In the genomic region with DNA sequence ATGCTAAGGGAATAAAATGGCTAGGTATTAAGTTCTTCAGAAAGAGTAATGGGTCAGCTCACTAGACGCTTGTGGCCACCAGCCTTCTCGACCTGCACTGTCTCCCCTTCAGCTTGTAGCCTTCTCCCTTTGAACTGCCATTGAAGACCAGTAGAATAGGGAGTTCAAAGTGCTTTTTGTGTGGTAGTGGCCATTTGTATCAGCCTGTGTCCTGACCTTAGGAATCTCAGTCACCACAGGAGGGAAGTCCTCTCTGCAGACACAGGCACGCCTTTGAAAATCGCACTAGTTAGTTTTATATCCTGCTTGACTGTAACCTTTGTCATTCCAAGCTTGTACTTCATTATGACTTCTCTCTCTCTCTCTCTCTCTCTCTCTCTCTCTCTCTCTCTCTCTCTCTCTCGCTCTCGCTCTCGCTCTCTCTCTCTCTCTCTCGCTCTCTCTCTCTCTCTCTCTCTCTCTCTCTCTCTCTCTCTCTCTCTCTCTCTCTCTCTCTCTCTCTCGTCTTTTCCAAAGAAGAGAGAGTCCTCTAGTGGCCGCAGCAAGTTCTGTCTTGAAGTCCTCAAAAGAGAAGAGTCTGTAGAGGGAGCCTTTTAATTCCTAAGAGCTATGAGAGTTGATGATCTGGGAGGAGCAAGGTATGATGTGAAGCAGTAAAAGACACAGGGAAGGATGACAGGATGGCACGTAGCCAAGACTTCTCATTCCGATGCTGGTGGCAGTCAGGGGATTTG, we compare ENCODE assay signal across 8 mouse cellular contexts.
DNase-seq lines count a peak whose midpoint lies in the region; ATAC-seq lines count a peak whose summit lies in the region.

No protein-coding gene starts in this region.

- intact Hi-C loops in heart, postnatal 25 days (cut with DNase I): no loop called here
- intact Hi-C loops in left cerebral cortex, postnatal 10 days (cut with DNase I): loop anchor here (2.0 to 10.0 kb wide), 3 partner anchors 493 to 1091 kb away; a partner anchor contains a TSS

- no peaks in the 10 kb centered on the region for H3K9me3 ChIP-seq in intestine, embryonic 15.5 days
- H3K9me3 ChIP-seq in midbrain, embryonic 16.5 days (replicated peaks; ENCODE audit: control insufficient read depth, low read length, poor library complexity, severe bottlenecking): no peaks in the 10 kb centered on the region

- H3K4me2 ChIP-seq in intestine, embryonic 15.5 days (replicated peaks): peak overlapping the region; percentile 43
- peak overlapping the region; percentile 50 for H3K4me2 ChIP-seq in midbrain, embryonic 16.5 days (ENCODE audit: low read length)

- peak; percentile 89 for DNase-seq in heart, adult 11 months
- no peak for DNase-seq in heart, postnatal 25 days (ENCODE audit: low spot score)
- peak; percentile 65 for DNase-seq in embryo, embryonic 11 days
- DNase-seq in gastrocnemius, postnatal 25 days: peak; percentile 10
- peak; percentile 58 to 74 for DNase-seq in left cerebral cortex, postnatal 10 days (ENCODE audit: extremely low spot score in 1 of 2, low spot score in 2 of 2)
- DNase-seq in telencephalon, adult 2 months (ENCODE audit: low read depth, low spot score): peak; percentile 72

- H3K9ac ChIP-seq in intestine, embryonic 15.5 days: no peak overlapping the region
- H3K9ac ChIP-seq in midbrain, embryonic 16.5 days (ENCODE audit: low read depth, low read length): no peak overlapping the region

- H3K27ac ChIP-seq in intestine, embryonic 15.5 days: no peak overlapping the region
- no peak overlapping the region for H3K27ac ChIP-seq in midbrain, embryonic 16.5 days (ENCODE audit: low read length)

- H3K36me3 ChIP-seq in intestine, embryonic 15.5 days: no peaks in the 10 kb centered on the region
- H3K36me3 ChIP-seq in midbrain, embryonic 16.5 days (ENCODE audit: control insufficient read depth, insufficient read depth, low read length): no peaks in the 10 kb centered on the region

- H3K27me3 ChIP-seq in intestine, embryonic 15.5 days (replicated peaks): no peaks in the 10 kb centered on the region
- H3K27me3 ChIP-seq in midbrain, embryonic 16.5 days (ENCODE audit: control insufficient read depth, insufficient read depth, low read depth, low read length): no peaks in the 10 kb centered on the region

- H3K4me3 ChIP-seq in intestine, embryonic 15.5 days (replicated peaks): no peak overlapping the region
- peak overlapping the region; percentile 17 for H3K4me3 ChIP-seq in midbrain, embryonic 16.5 days (ENCODE audit: low read depth, low read length)

- WGBS in intestine, embryonic 15.5 days: 27% methylated on average over 7 of the region's 12 CpGs
- 15% methylated on average over 7 of the region's 12 CpGs for WGBS in midbrain, embryonic 16.5 days

- no peaks in the 10 kb centered on the region; the same call in 1 of the 2 replicates for H3K4me1 ChIP-seq in intestine, embryonic 15.5 days (replicated peaks)
- H3K4me1 ChIP-seq in midbrain, embryonic 16.5 days (ENCODE audit: control insufficient read depth, insufficient read depth, low read length): peaks cover 5% of the 10 kb centered on the region

- peak; percentile 90 for ATAC-seq in intestine, embryonic 15.5 days
- peak; percentile 88 for ATAC-seq in midbrain, embryonic 16.5 days
